Mouse (Mus musculus): ENCODE measurements around the gene Daxx.

DNA sequence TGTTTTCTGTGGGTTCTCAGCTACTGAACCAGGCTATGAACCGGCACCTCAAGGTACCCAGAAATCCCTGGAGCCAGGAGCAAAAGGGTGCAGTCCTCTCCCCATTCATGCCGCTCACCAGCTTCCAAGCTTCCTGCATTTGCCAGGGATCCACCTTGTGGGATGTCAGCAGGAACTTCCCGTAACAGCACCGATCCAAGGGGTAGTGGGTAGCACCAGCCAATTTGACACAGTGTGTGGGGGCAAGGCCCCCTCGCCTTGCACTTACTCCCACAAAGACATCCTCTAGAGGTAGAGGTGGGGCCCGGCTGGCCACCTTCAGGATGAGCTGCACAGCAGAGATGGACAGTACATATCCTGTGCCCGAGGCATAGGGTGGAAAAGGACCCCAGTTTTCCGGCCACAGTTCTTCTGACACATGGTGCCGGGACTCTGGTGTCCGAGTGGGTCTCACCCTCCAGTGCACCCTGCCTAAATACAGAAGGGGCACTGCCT is 41.0 kb downstream of the Daxx start:
- TF ChIP-seq CTCF (IDR thresholded peaks at IDR 0.05; ENCODE audit: borderline replicate concordance, extremely low read depth, insufficient read depth, insufficient read length) (no peak), POLR2A (IDR thresholded peaks at IDR 0.05; ENCODE audit: borderline replicate concordance, extremely low read depth, insufficient read depth, insufficient read length, poor library complexity, severe bottlenecking) (no peak)

Data from brain, embryonic 14.5 days (tissue).